Mouse (Mus musculus): ENCODE measurements at regions not wholly inside any gene's neighbourhood (a gene's known extent, or its start where the extent isn't known, plus 50 kb on each side); places are given as distances from the start of the nearest gene placed in this dataset.

- Histone ChIP-seq H3K4me3 (replicated peaks) (no peak overlapping the region), H3K4me1 (replicated peaks) (no peaks in the 10 kb centered on the region), H3K27ac (no peak overlapping the region), H3K27me3 (no peaks in the 10 kb centered on the region), H3K36me3 (no peaks in the 10 kb centered on the region), H3K9ac (replicated peaks) (no peak overlapping the region), H3K4me2 (replicated peaks) (no peak overlapping the region), H3K9me3 (no peaks in the 10 kb centered on the region)
- ATAC-seq = no peak
- 79% methylated on average over 5 of the region's 5 CpGs for WGBS
Observed at GRCm38 (mm10) chr19:15431798-15432197, 515.3 kb downstream of the Psat1 start.

- H3K4me3 ChIP-seq (replicated peaks) = no peak overlapping the region
- 71% methylated on average over 3 of the region's 3 CpGs for WGBS
- H3K27ac ChIP-seq = no peak overlapping the region
- ATAC-seq = no peak
- no peaks in the 10 kb centered on the region for H3K27me3 ChIP-seq
- no peak overlapping the region for H3K4me2 ChIP-seq (replicated peaks)
- no peak overlapping the region for H3K9ac ChIP-seq (replicated peaks)
- H3K4me1 ChIP-seq (replicated peaks) = no peaks in the 10 kb centered on the region
- no peaks in the 10 kb centered on the region for H3K9me3 ChIP-seq
- H3K36me3 ChIP-seq = no peaks in the 10 kb centered on the region
Observed at GRCm38 (mm10) chr19:15421311-15421710, 525.8 kb downstream of the Psat1 start.

GRCm38 (mm10) chr19:15398624-15399023 is 548.5 kb downstream of the Psat1 start:
- Histone ChIP-seq H3K4me3 (replicated peaks) (no peak overlapping the region), H3K4me2 (replicated peaks) (no peak overlapping the region), H3K27ac (no peak overlapping the region), H3K4me1 (replicated peaks) (no peaks in the 10 kb centered on the region), H3K27me3 (no peaks in the 10 kb centered on the region), H3K36me3 (no peaks in the 10 kb centered on the region), H3K9me3 (no peaks in the 10 kb centered on the region), H3K9ac (replicated peaks) (no peak overlapping the region)
- ATAC-seq = no peak
- WGBS = 89% methylated on average over 3 of the region's 3 CpGs

- Histone ChIP-seq H3K4me1 (replicated peaks) (no peaks in the 10 kb centered on the region), H3K27me3 (no peaks in the 10 kb centered on the region), H3K4me3 (replicated peaks) (no peak overlapping the region), H3K9ac (replicated peaks) (no peak overlapping the region), H3K9me3 (no peaks in the 10 kb centered on the region), H3K36me3 (no peaks in the 10 kb centered on the region), H3K27ac (no peak overlapping the region), H3K4me2 (replicated peaks) (no peak overlapping the region)
- 76% methylated on average over 8 of the region's 8 CpGs for WGBS
- no peak for ATAC-seq
Observed at GRCm38 (mm10) chr19:15371682-15372081, 575.5 kb downstream of the Psat1 start.

- Histone ChIP-seq H3K36me3 (no peaks in the 10 kb centered on the region), H3K4me1 (replicated peaks) (no peaks in the 10 kb centered on the region), H3K9ac (replicated peaks) (no peak overlapping the region), H3K4me3 (replicated peaks) (no peak overlapping the region), H3K27ac (no peak overlapping the region), H3K9me3 (no peaks in the 10 kb centered on the region), H3K27me3 (no peaks in the 10 kb centered on the region), H3K4me2 (replicated peaks) (no peak overlapping the region)
- ATAC-seq = no peak
- WGBS = 37% methylated on average over 2 of the region's 2 CpGs
Observed at GRCm38 (mm10) chr19:15366951-15367350, 580.2 kb downstream of the Psat1 start.

- H3K4me2 ChIP-seq (replicated peaks) = no peak overlapping the region
- ATAC-seq = no peak
- H3K4me1 ChIP-seq (replicated peaks) = no peaks in the 10 kb centered on the region
- H3K9me3 ChIP-seq = no peaks in the 10 kb centered on the region
- no peaks in the 10 kb centered on the region for H3K36me3 ChIP-seq
- no peak overlapping the region for H3K27ac ChIP-seq
- H3K4me3 ChIP-seq (replicated peaks) = no peak overlapping the region
- H3K9ac ChIP-seq (replicated peaks) = no peak overlapping the region
- WGBS = 87% methylated on average over 3 of the region's 3 CpGs
- no peaks in the 10 kb centered on the region for H3K27me3 ChIP-seq
Observed at GRCm38 (mm10) chr19:15357181-15357580, 590.0 kb downstream of the Psat1 start.

- WGBS = 96% methylated on average over 3 of the region's 3 CpGs
Observed at GRCm38 (mm10) chr19:15348356-15348755, 598.8 kb downstream of the Psat1 start.

GRCm38 (mm10) chr19:15342229-15342628 is 604.9 kb downstream of the Psat1 start:
- H3K4me3 ChIP-seq (replicated peaks) = no peak overlapping the region
- no peak for ATAC-seq
- no peaks in the 10 kb centered on the region for H3K9me3 ChIP-seq
- peaks cover 18% of the 10 kb centered on the region for H3K4me1 ChIP-seq (replicated peaks)
- 94% methylated on average over 1 of the region's 1 CpGs for WGBS
- H3K9ac ChIP-seq (replicated peaks) = no peak overlapping the region
- no peaks in the 10 kb centered on the region for H3K36me3 ChIP-seq
- H3K4me2 ChIP-seq (replicated peaks) = no peak overlapping the region
- H3K27ac ChIP-seq = no peak overlapping the region
- H3K27me3 ChIP-seq = no peaks in the 10 kb centered on the region

More at GRCm38 (mm10) chr19:15348356-15348755, 598.8 kb downstream of the Psat1 start:
- H3K9me3 ChIP-seq = no peaks in the 10 kb centered on the region
- H3K4me3 ChIP-seq (replicated peaks) = no peak overlapping the region
- no peak for ATAC-seq
- H3K4me2 ChIP-seq (replicated peaks) = no peak overlapping the region
- no peaks in the 10 kb centered on the region for H3K27me3 ChIP-seq
- H3K36me3 ChIP-seq = no peaks in the 10 kb centered on the region
- H3K27ac ChIP-seq = no peak overlapping the region
- H3K9ac ChIP-seq (replicated peaks) = no peak overlapping the region
- no peaks in the 10 kb centered on the region for H3K4me1 ChIP-seq (replicated peaks)

- Histone ChIP-seq H3K36me3 (no peaks in the 10 kb centered on the region), H3K4me3 (replicated peaks) (peak overlapping the region; percentile 5; the same call in 1 of the 2 replicates), H3K4me1 (replicated peaks) (peaks cover 18% of the 10 kb centered on the region), H3K27ac (peak overlapping the region; percentile 74), H3K27me3 (no peaks in the 10 kb centered on the region), H3K4me2 (replicated peaks) (peak overlapping the region; percentile 38), H3K9ac (replicated peaks) (0 out of 2 replicates have a peak overlapping the region, but pooled peaks have one; percentile 7), H3K9me3 (no peaks in the 10 kb centered on the region)
- ATAC-seq = peak; percentile 94
- 38% methylated on average over 19 of the region's 19 CpGs for WGBS
Observed at GRCm38 (mm10) chr19:15340305-15340983, 606.7 kb downstream of the Psat1 start.

- Histone ChIP-seq H3K4me2 (replicated peaks) (peak overlapping the region; percentile 38), H3K9me3 (no peaks in the 10 kb centered on the region), H3K4me1 (replicated peaks) (peaks cover 18% of the 10 kb centered on the region), H3K27me3 (no peaks in the 10 kb centered on the region), H3K36me3 (no peaks in the 10 kb centered on the region), H3K27ac (peak overlapping the region; percentile 74), H3K4me3 (replicated peaks) (peak overlapping the region; percentile 5; the same call in 1 of the 2 replicates), H3K9ac (replicated peaks) (0 out of 2 replicates have a peak overlapping the region, but pooled peaks have one; percentile 7)
- 64% methylated on average over 11 of the region's 11 CpGs for WGBS
- ATAC-seq = no peak; the same call in 1 of the 2 replicates
Observed at GRCm38 (mm10) chr19:15339979-15340304, 607.2 kb downstream of the Psat1 start.

GRCm38 (mm10) chr19:15330155-15330554 is 617.0 kb downstream of the Psat1 start:
- 87% methylated on average over 3 of the region's 3 CpGs for WGBS
- Histone ChIP-seq H3K4me1 (replicated peaks) (0 out of 2 replicates have a peak, but pooled peaks cover 3% of the 10 kb centered on the region), H3K27me3 (peaks cover 11% of the 10 kb centered on the region), H3K36me3 (no peaks in the 10 kb centered on the region), H3K27ac (no peak overlapping the region), H3K9ac (replicated peaks) (no peak overlapping the region), H3K4me2 (replicated peaks) (no peak overlapping the region), H3K9me3 (no peaks in the 10 kb centered on the region), H3K4me3 (replicated peaks) (no peak overlapping the region)
- no peak for ATAC-seq

- no peaks in the 10 kb centered on the region for H3K27me3 ChIP-seq
- no peak overlapping the region for H3K27ac ChIP-seq
- 49% methylated on average over 6 of the region's 6 CpGs for WGBS
- ATAC-seq = no peak
- no peak overlapping the region for H3K4me3 ChIP-seq (replicated peaks)
- no peaks in the 10 kb centered on the region for H3K9me3 ChIP-seq
- H3K36me3 ChIP-seq = no peaks in the 10 kb centered on the region
- no peaks in the 10 kb centered on the region for H3K4me1 ChIP-seq (replicated peaks)
- H3K9ac ChIP-seq (replicated peaks) = no peak overlapping the region
- H3K4me2 ChIP-seq (replicated peaks) = no peak overlapping the region
Observed at GRCm38 (mm10) chr19:15299474-15299873, 647.7 kb downstream of the Psat1 start.

- H3K9me3 ChIP-seq = no peaks in the 10 kb centered on the region
- WGBS = 95% methylated on average over 2 of the region's 2 CpGs
- no peaks in the 10 kb centered on the region for H3K27me3 ChIP-seq
- H3K4me1 ChIP-seq (replicated peaks) = no peaks in the 10 kb centered on the region
- H3K4me2 ChIP-seq (replicated peaks) = no peak overlapping the region
- no peak overlapping the region for H3K9ac ChIP-seq (replicated peaks)
- no peak overlapping the region for H3K27ac ChIP-seq
- ATAC-seq = no peak
- H3K4me3 ChIP-seq (replicated peaks) = no peak overlapping the region
- H3K36me3 ChIP-seq = no peaks in the 10 kb centered on the region
Observed at GRCm38 (mm10) chr19:15285016-15285415, 662.1 kb downstream of the Psat1 start.
